Mouse (Mus musculus): Measurements from ENCODE around the gene Vmn1r31.

The Vmn1r31 gene

DNA sequence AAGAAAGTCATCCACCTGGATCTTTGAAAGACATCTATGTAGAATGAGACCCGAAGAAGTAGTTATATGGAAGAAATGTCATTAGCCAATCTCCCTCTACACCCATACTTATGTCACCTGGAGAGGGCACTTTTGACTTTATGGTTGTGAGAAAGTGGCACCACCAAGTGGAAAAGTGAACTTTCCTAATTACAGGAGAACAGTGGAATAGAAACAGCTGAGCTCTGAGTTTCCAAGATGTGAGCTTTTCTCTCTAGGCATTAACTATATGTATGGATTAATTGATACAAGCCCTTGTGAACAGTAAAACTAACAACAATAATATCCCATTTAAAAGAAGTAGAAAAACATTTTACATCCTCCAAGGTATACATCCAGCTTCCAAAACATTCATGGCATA, at the start of gene Vmn1r31:
Gene Vmn1r31, minus strand, starts transcription at position 101 of the 400 bp plus-strand sequence.
- no peak for DNase-seq (ENCODE audit: low spot score in 2 of 2)

GRCm38 (mm10) chr6:58443285-58443684, 31.8 kb downstream of the Vmn1r31 start, which contains the start of gene Vmn1r30:
Vmn1r30 (minus strand) TSS chr6:58443385.
- DNase-seq (ENCODE audit: low spot score in 2 of 2), result no peak

Data from frontal cortex, postnatal 25 days (tissue).